Mouse (Mus musculus) kidney, postnatal 0 days (tissue): ENCODE data around the gene Tshz2. TPM values are rescaled to one million over a fixed set of nuclear protein-coding genes. Genes with fewer than 3 reads are reported as not detected.
"Not testable (repeated sequence)": the region's sequence is repeated elsewhere in the genome, so short reads cannot be mapped to it uniquely, and the experiment has no call there.

Source experiments
- ATAC-seq: fragments of 200-750 bp; cut with Nextera tagmentation; replicated peaks from 2 replicates; pipeline ENCODE4 v1.8.0; 2017; ENCODE audit warnings: low read depth, moderate number of reproducible peaks, moderate TSS enrichment, moderate library complexity; ENCODE audit not compliant: low FRiP score
- DNase-seq: peaks from one replicate; pipeline ENCODE4 v3.0.0-alpha.2; 2016; ENCODE audit warnings: low spot score
- H3K27ac ChIP-seq: fragments of 300-500 bp; sonication (generic); 2 replicates; pipeline ENCODE4 v1.5.1; 2014; ENCODE audit warnings: mild to moderate bottlenecking
- H3K27me3 ChIP-seq: fragments of 300-500 bp; sonication (generic); 2 replicates; pipeline ENCODE4 v1.6.1; 2014; ENCODE audit warnings: low read length, mixed read lengths; ENCODE audit not compliant: insufficient read depth
- H3K36me3 ChIP-seq: fragments of 300-500 bp; sonication (generic); 2 replicates; pipeline ENCODE4 v1.6.1; 2014; ENCODE audit warnings: low read length, mixed read lengths; ENCODE audit not compliant: insufficient read depth
- H3K4me1 ChIP-seq: fragments of 300-500 bp; sonication (generic); replicated peaks from 2 replicates; pipeline ENCODE4 v1.6.1; 2014; ENCODE audit warnings: antibody characterized with exemption, low read length, mixed read lengths; ENCODE audit not compliant: insufficient read depth
- H3K4me2 ChIP-seq: fragments of 300-500 bp; sonication (generic); 2 replicates; pipeline ENCODE4 v1.6.1; 2014; ENCODE audit warnings: mild to moderate bottlenecking, low read length, moderate library complexity, mixed read lengths
- H3K4me3 ChIP-seq: fragments of 300-500 bp; sonication (generic); replicated peaks from 2 replicates; pipeline ENCODE4 v1.5.1; 2014; ENCODE audit warnings: low read depth, low read length
- H3K9ac ChIP-seq: fragments of 300-500 bp; sonication (generic); 2 replicates; pipeline ENCODE4 v1.6.1; 2014; ENCODE audit warnings: low read depth, low read length
- H3K9me3 ChIP-seq: fragments of 300-500 bp; sonication (generic); replicated peaks from 2 replicates; pipeline ENCODE4 v1.6.1; 2016; ENCODE audit warnings: low read length, inconsistent platforms, mixed read lengths
- CTCF ChIP-seq: IDR thresholded peaks from 2 replicates; pipeline ENCODE4 v1.5.1; 2016; ENCODE audit warnings: antibody characterized with exemption, low read depth, mild to moderate bottlenecking, moderate library complexity
- WGBS: fragments of 180-500 bp; shearing (Covaris S2); extraction: QIAGEN DNeasy Blood & Tissue Kit; methylation state at CpG from one replicate; pipeline ENCODE4 v1.1.7; 2014; 5-methylcytosine and 5-hydroxymethylcytosine counted together
- polyA plus RNA-seq: library from polyadenylated mRNA; unstranded; fragments of >200 nt; fragmentation: Nextera tagmentation; extraction: Ambion mirVana; gene quantifications from 2 replicates; pipeline ENCODE4 v1.2.1, GENCODE M21; 2015

The Tshz2 gene
- polyA plus RNA-seq, 1 experiment from 2014 or later = 9.8 TPM

DNA sequence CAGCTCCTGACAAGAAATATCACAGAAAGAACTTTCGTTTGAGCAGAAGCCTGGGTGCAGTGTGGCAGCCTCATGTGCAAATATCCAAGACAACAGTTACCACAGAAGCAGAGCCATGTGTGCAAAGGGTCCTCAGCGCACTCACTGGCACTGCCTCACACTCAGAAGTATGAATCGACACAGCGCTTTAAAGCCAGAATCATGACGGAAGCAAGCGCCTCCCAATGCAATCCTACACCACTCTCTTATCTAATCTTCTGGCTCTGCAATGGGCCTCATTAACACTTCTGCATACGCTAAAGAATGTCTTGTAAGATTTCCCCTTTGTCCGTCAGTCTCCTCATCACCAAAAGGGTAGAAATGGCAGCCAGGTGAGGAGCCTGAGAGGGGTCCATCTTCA is 133.4 kb downstream of the Tshz2 start:
- DNase-seq (no peak), ATAC-seq (no peak)
- H3K4me1 ChIP-seq = no peaks in the 10 kb centered on the region
- H3K4me3 ChIP-seq = no peak overlapping the region
- H3K27me3 ChIP-seq = no peaks in the 10 kb centered on the region
- H3K9me3 ChIP-seq = no peaks in the 10 kb centered on the region
- H3K36me3 ChIP-seq = no peaks in the 10 kb centered on the region
- no peak for TF ChIP-seq CTCF
- WGBS = 80% methylated on average over 8 of the region's 8 CpGs
- no peak overlapping the region for H3K4me2 ChIP-seq
- H3K9ac ChIP-seq = no peak overlapping the region
- H3K27ac ChIP-seq = no peak overlapping the region

- no peak overlapping the region for H3K9ac ChIP-seq
- H3K9me3 ChIP-seq = no peaks in the 10 kb centered on the region
- DNase-seq (no peak), ATAC-seq (no peak)
- no peak overlapping the region for H3K27ac ChIP-seq
- no peak for TF ChIP-seq CTCF
- H3K36me3 ChIP-seq = no peaks in the 10 kb centered on the region
- H3K27me3 ChIP-seq = no peaks in the 10 kb centered on the region
- H3K4me1 ChIP-seq = no peaks in the 10 kb centered on the region
- no peak overlapping the region for H3K4me3 ChIP-seq
- H3K4me2 ChIP-seq = no peak overlapping the region
- WGBS = 78% methylated on average over 3 of the region's 3 CpGs
Observed at GRCm38 (mm10) chr2:169767281-169767680, 134.5 kb downstream of the Tshz2 start.

- H3K27ac ChIP-seq = no peak overlapping the region
- no peak overlapping the region for H3K4me2 ChIP-seq
- H3K36me3 ChIP-seq = no peaks in the 10 kb centered on the region
- TF ChIP-seq CTCF = no peak
- 63% methylated on average over 4 of the region's 4 CpGs for WGBS
- no peaks in the 10 kb centered on the region for H3K9me3 ChIP-seq
- DNase-seq (no peak), ATAC-seq (no peak)
- H3K9ac ChIP-seq = no peak overlapping the region
- H3K27me3 ChIP-seq = no peaks in the 10 kb centered on the region
- no peak overlapping the region for H3K4me3 ChIP-seq
- 0 out of 2 replicates have a peak, but pooled peaks cover 3% of the 10 kb centered on the region for H3K4me1 ChIP-seq
Observed at GRCm38 (mm10) chr2:169775078-169775477, 142.3 kb downstream of the Tshz2 start.

GRCm38 (mm10) chr2:169777242-169777641 is 144.4 kb downstream of the Tshz2 start:
- Histone ChIP-seq H3K4me1 (0 out of 2 replicates have a peak, but pooled peaks cover 3% of the 10 kb centered on the region), H3K4me3 (no peak overlapping the region), H3K27ac (no peak overlapping the region), H3K27me3 (no peaks in the 10 kb centered on the region), H3K9ac (no peak overlapping the region), H3K4me2 (no peak overlapping the region), H3K36me3 (no peaks in the 10 kb centered on the region), H3K9me3 (no peaks in the 10 kb centered on the region)
- TF ChIP-seq CTCF = no peak
- peak; percentile 54; the same call in 1 of the 2 replicates for ATAC-seq
- 27% methylated on average over 4 of the region's 4 CpGs for WGBS
- peak; percentile 83 for DNase-seq

- Histone ChIP-seq H3K9ac (no peak overlapping the region), H3K27ac (no peak overlapping the region), H3K27me3 (no peaks in the 10 kb centered on the region), H3K4me2 (no peak overlapping the region), H3K9me3 (no peaks in the 10 kb centered on the region), H3K4me1 (0 out of 2 replicates have a peak, but pooled peaks cover 5% of the 10 kb centered on the region), H3K36me3 (no peaks in the 10 kb centered on the region), H3K4me3 (no peak overlapping the region)
- TF ChIP-seq CTCF = no peak
- ATAC-seq (no peak), DNase-seq (no peak)
- WGBS = 36% methylated on average over 2 of the region's 2 CpGs
Observed at GRCm38 (mm10) chr2:169777764-169778163, 145.0 kb downstream of the Tshz2 start.

GRCm38 (mm10) chr2:169778740-169779345 is 146.0 kb downstream of the Tshz2 start:
- ATAC-seq (no peak), DNase-seq (no peak)
- H3K27ac ChIP-seq = no peak overlapping the region
- H3K4me1 ChIP-seq = 0 out of 2 replicates have a peak, but pooled peaks cover 6% of the 10 kb centered on the region
- H3K27me3 ChIP-seq = no peaks in the 10 kb centered on the region
- H3K4me3 ChIP-seq = no peak overlapping the region
- no peak overlapping the region for H3K4me2 ChIP-seq
- 85% methylated on average over 6 of the region's 6 CpGs for WGBS
- H3K36me3 ChIP-seq = no peaks in the 10 kb centered on the region
- TF ChIP-seq CTCF = no peak
- no peak overlapping the region for H3K9ac ChIP-seq
- no peaks in the 10 kb centered on the region for H3K9me3 ChIP-seq

DNA sequence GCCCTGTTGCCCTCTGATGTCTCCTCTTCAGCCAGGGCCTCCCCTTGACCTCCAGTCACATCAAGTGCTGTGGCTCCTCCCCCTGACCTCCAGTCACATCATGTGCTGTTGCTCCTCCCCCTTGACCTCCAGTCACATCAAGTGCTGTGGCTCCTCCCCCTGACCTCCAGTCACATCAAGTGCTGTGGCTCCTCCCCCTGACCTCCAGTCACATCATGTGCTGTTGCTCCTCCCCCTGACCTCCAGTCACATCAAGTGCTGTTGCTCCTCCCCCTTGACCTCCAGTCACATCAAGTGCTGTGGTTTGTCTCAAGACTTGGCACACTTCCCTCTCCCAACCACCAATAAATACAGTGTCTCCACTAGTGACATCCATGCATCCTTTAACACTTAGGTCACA is 148.9 kb downstream of the Tshz2 start:
- H3K36me3 ChIP-seq, H3K4me2 ChIP-seq, H3K9me3 ChIP-seq, H3K9ac ChIP-seq, H3K4me1 ChIP-seq, H3K27ac ChIP-seq, H3K4me3 ChIP-seq, DNase-seq, H3K27me3 ChIP-seq, ATAC-seq: not testable (repeated sequence)
